Comparison of ENCODE assay signal across 21 mouse cellular contexts in genomic region chr6:3443905-3444304, GRCm38 (mm10). TPM values are rescaled to one million over a fixed set of nuclear protein-coding genes. Genes with fewer than 3 reads are reported as not detected.
A peak's percentile ranks its signal among the peaks of the same experiment; 100 is the strongest.
DNase-seq lines count a peak whose midpoint lies in the region; ATAC-seq and TF ChIP-seq lines count a peak whose summit lies in the region.
"Had no signal": no experiment of that assay in that cellular context is flagged by ENCODE, and none has a peak within 500 bp of the region (broad histone marks: within the 10 kb centered on the region; RNA-seq: fewer than 3 reads in every experiment).

No protein-coding gene starts in this region.

- no peaks in the 10 kb centered on the region for H3K36me3 ChIP-seq in lung, embryonic 14.5 days (ENCODE audit: insufficient read depth)
- no peaks in the 10 kb centered on the region for H3K36me3 ChIP-seq in limb, embryonic 10.5 days
- H3K36me3 ChIP-seq: hindbrain, embryonic 15.5 days; limb, embryonic 13.5 days; midbrain, embryonic 12.5 days; neural tube, embryonic 12.5 days had no signal

- H3K9me3 ChIP-seq in lung, embryonic 14.5 days (ENCODE audit: low read depth, low read length) = no peaks in the 10 kb centered on the region
- no peaks in the 10 kb centered on the region for H3K9me3 ChIP-seq in limb, embryonic 10.5 days (replicated peaks)
- H3K9me3 ChIP-seq: hindbrain, embryonic 15.5 days; limb, embryonic 13.5 days; midbrain, embryonic 12.5 days; neural tube, embryonic 12.5 days had no signal

- no peaks in the 10 kb centered on the region for H3K27me3 ChIP-seq in lung, embryonic 14.5 days (ENCODE audit: insufficient read depth, low read length)
- no peaks in the 10 kb centered on the region for H3K27me3 ChIP-seq in limb, embryonic 10.5 days (ENCODE audit: low read depth, poor library complexity, severe bottlenecking)
- H3K27me3 ChIP-seq: hindbrain, embryonic 15.5 days; limb, embryonic 13.5 days; midbrain, embryonic 12.5 days; neural tube, embryonic 12.5 days had no signal

- H3K27ac ChIP-seq in lung, embryonic 14.5 days (ENCODE audit: low read depth) = no peak overlapping the region
- no peak overlapping the region for H3K27ac ChIP-seq in limb, embryonic 10.5 days
- H3K27ac ChIP-seq: hindbrain, embryonic 15.5 days; limb, embryonic 13.5 days; midbrain, embryonic 12.5 days; neural tube, embryonic 12.5 days had no signal

- ATAC-seq in frontal cortex, adult (ENCODE audit: low TSS enrichment) = 0 out of 2 replicates have a peak, but pooled peaks have one; percentile 47
- no peak for ATAC-seq in lung, embryonic 14.5 days (ENCODE audit: insufficient read depth)
- ATAC-seq: CD4-positive, CD25-positive, alpha-beta regulatory T cell, adult 4 months had no signal

- no peak for DNase-seq in frontal cortex, postnatal 36 days (ENCODE audit: low spot score in 2 of 2)
- DNase-seq in lung, embryonic 14.5 days = peak; percentile 13
- DNase-seq in lung, adult 2 months = no peak
- DNase-seq in ES-CJ7 (ENCODE audit: low read depth, low spot score) = peak; percentile 12
- peak; percentile 3 for DNase-seq in naive thymus-derived CD4-positive, alpha-beta T cell, adult 2 months (ENCODE audit: low read depth)
- DNase-seq in limb, embryonic 10.5 days (ENCODE audit: low spot score) = no peak
- no peak for DNase-seq in adrenal gland, postnatal 14 days
- DNase-seq: adrenal gland, adult 8-10 months; cerebellum, postnatal 25 days; heart, adult 18-20 months; kidney, adult 9 months; lung, postnatal 4 days; right cerebral cortex, postnatal 4 days; thymus, postnatal 14 days had no signal

- no peak overlapping the region for H3K9ac ChIP-seq in lung, embryonic 14.5 days
- H3K9ac ChIP-seq: hindbrain, embryonic 15.5 days; limb, embryonic 13.5 days; midbrain, embryonic 12.5 days; neural tube, embryonic 12.5 days had no signal

- H3K4me2 ChIP-seq in lung, embryonic 14.5 days = no peak overlapping the region
- H3K4me2 ChIP-seq: hindbrain, embryonic 15.5 days; limb, embryonic 13.5 days; midbrain, embryonic 12.5 days; neural tube, embryonic 12.5 days had no signal

- no peak overlapping the region for H3K4me3 ChIP-seq in lung, embryonic 14.5 days (ENCODE audit: low read depth, low read length)
- no peak overlapping the region for H3K4me3 ChIP-seq in lung, adult 2 months (replicated peaks; ENCODE audit: extremely low read depth, low read depth, low read length)
- H3K4me3 ChIP-seq in limb, embryonic 10.5 days = no peak overlapping the region
- H3K4me3 ChIP-seq: hindbrain, embryonic 15.5 days; limb, embryonic 13.5 days; midbrain, embryonic 12.5 days; neural tube, embryonic 12.5 days had no signal

- peak; percentile 11; the same call in 1 of the 2 replicates for TF ChIP-seq CTCF in lung, embryonic 14.5 days (IDR thresholded peaks at IDR 0.05; ENCODE audit: low read depth)
- TF ChIP-seq CTCF in lung, adult 2 months (IDR thresholded peaks at IDR 0.05; ENCODE audit: insufficient read depth, low read length) = no peak

- H3K4me1 ChIP-seq in lung, embryonic 14.5 days (ENCODE audit: insufficient read depth) = no peaks in the 10 kb centered on the region
- H3K4me1 ChIP-seq in lung, adult 2 months (ENCODE audit: control insufficient read depth, insufficient read depth, low read length) = no peaks in the 10 kb centered on the region
- no peaks in the 10 kb centered on the region for H3K4me1 ChIP-seq in limb, embryonic 10.5 days
- H3K4me1 ChIP-seq: hindbrain, embryonic 15.5 days; limb, embryonic 13.5 days; midbrain, embryonic 12.5 days; neural tube, embryonic 12.5 days had no signal

- 8% methylated on average over 1 of the region's 1 CpGs for WGBS in lung, embryonic 14.5 days
- WGBS in lung, adult 2 months = 16% methylated on average over 1 of the region's 1 CpGs
- 26% methylated on average over 1 of the region's 1 CpGs for WGBS in limb, embryonic 10.5 days

- no peak for TF ChIP-seq POLR2A in lung, adult 2 months (IDR thresholded peaks at IDR 0.05; ENCODE audit: borderline replicate concordance, extremely low read depth, low read depth, low read length)

RNA-seq across cellular contexts. Expression of gene Samd9l, which starts 44.5 kb away (rescaled TPM):
- polyA plus RNA-seq in lung, embryonic 14.5 days (2014; fragmentation: Nextera tagmentation; extraction: Ambion mirVana) = 4.6 and 5.6 TPM in 2 replicates
- polyA plus RNA-seq in lung, adult 2 months (2012; rRNA removed) = 1.7 and 3.7 TPM in 2 replicates
- 0.05 and 0.11 TPM in 2 replicates for polyA plus RNA-seq in limb, embryonic 10.5 days (2016; fragmentation: Nextera tagmentation; extraction: Ambion mirVana)
- total RNA-seq in adrenal gland, postnatal 14 days (2021) = 11.3 and 15.7 TPM in 2 replicates

RNA-seq across cellular contexts. Expression of gene Hepacam2, which starts 54.2 kb away (rescaled TPM):
- polyA plus RNA-seq in lung, embryonic 14.5 days (2014; fragmentation: Nextera tagmentation; extraction: Ambion mirVana) = 0.26 and 0.39 TPM in 2 replicates
- 4.0 and 5.8 TPM in 2 replicates for polyA plus RNA-seq in lung, adult 2 months (2012; rRNA removed)
- polyA plus RNA-seq in limb, embryonic 10.5 days (2016; fragmentation: Nextera tagmentation; extraction: Ambion mirVana) = 0.14 and 0.19 TPM in 2 replicates
- total RNA-seq in adrenal gland, postnatal 14 days (2021) = 0.30 TPM in 1 of 2 replicates, not detected in the other
- polyA plus RNA-seq: heart, postnatal 0 days had no signal

RNA-seq across cellular contexts. Expression of gene Vps50, which starts 54.3 kb away (rescaled TPM):
- polyA plus RNA-seq in lung, embryonic 14.5 days (2014; fragmentation: Nextera tagmentation; extraction: Ambion mirVana) = 31.2 and 31.8 TPM in 2 replicates
- 2.0 and 4.2 TPM in 2 replicates for polyA plus RNA-seq in lung, adult 2 months (2012; rRNA removed)
- 32.9 and 33.0 TPM in 2 replicates for polyA plus RNA-seq in limb, embryonic 10.5 days (2016; fragmentation: Nextera tagmentation; extraction: Ambion mirVana)
- 19.6 and 20.3 TPM in 2 replicates for total RNA-seq in adrenal gland, postnatal 14 days (2021)

Comparison
In these comparisons a context has a peak if more than half of its experiments do, and no peak if none do; other contexts are left out.
1. DNase-seq: peak in lung, embryonic 14.5 days (single experiment), ES-CJ7 (single experiment) and naive thymus-derived CD4-positive, alpha-beta T cell, adult 2 months (single experiment); none in frontal cortex, postnatal 36 days (0 of 2), lung, adult 2 months (single experiment), limb, embryonic 10.5 days (single experiment) and adrenal gland, postnatal 14 days (single experiment).